Mouse (Mus musculus): ENCODE measurements around the gene Wwox. TPM values are rescaled to one million over a fixed set of nuclear protein-coding genes. Genes with fewer than 3 reads are reported as not detected.

Wwox gene
- polyA plus RNA-seq, 1 experiment, result 11.6 TPM

GRCm38 (mm10) chr8:114536201-114536600 lies 96.7 kb downstream of the Wwox start:
- no peak for DNase-seq (ENCODE audit: low read depth)

DNA sequence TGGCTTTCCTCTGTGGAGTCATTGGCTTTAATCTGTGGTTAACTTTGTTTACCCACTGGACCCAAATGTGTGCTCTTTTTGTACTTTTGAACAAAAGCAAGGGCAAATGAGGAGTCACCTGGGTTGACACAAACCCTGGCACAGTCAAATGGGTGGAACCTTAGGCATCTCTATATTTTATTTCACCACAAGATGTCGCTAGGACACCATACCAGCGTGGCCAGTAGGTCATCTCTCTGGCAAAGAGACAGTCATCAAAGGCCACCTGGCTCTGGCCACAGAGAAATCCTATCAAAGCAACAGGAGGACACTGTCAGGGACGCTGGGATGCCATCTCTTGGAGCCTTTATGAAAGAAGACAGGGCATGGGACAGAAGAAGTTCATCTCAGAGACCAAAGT lies 101.7 kb downstream of the Wwox start:
- no peak for DNase-seq (ENCODE audit: low read depth)

DNA sequence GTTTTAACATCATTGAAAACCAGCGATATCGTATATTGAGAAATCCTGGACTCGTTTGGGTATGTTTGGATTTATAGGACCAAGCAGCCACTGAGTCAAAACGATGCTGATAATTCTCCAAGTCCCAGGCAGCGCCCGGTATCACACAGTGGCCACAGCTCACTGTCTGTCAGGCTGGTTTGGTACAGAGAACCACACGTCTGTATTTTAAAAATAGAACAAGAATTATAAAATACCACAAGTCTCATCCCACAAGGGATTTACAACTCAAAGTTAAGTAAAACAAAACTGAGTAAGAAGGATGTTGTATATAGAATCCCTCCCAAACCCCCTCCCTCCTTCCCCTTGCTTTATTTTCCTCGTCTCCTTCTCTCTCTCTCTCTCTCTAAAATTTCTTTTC lies 108.9 kb downstream of the Wwox start:
- no peak for DNase-seq (ENCODE audit: low read depth)

GRCm38 (mm10) chr8:114548837-114549236 lies 109.4 kb downstream of the Wwox start:
- DNase-seq (ENCODE audit: low read depth), result no peak

DNA sequence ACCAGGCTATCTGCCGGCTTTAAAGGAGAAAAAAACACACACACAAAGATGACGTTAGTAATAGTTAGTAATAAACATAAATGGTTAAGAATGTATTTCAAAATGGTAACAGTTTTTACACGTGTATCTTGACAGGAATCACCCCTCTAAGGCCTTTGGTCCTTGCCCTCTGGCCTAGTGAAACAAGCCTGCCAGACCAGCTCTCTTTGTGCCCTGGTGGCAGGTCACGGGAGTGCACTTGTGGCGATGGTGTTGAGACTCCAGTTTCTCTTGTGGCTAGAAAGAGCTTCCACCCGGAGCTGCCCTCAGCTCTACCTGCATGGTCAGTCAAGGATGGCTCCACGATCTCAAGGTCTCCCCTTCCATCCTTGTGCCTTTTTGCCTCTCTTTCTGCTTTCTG lies 110.6 kb downstream of the Wwox start:
- DNase-seq (ENCODE audit: low read depth), result no peak

- no peak for DNase-seq (ENCODE audit: low read depth)
Observed at GRCm38 (mm10) chr8:114552606-114553005, 113.2 kb downstream of the Wwox start.

DNA sequence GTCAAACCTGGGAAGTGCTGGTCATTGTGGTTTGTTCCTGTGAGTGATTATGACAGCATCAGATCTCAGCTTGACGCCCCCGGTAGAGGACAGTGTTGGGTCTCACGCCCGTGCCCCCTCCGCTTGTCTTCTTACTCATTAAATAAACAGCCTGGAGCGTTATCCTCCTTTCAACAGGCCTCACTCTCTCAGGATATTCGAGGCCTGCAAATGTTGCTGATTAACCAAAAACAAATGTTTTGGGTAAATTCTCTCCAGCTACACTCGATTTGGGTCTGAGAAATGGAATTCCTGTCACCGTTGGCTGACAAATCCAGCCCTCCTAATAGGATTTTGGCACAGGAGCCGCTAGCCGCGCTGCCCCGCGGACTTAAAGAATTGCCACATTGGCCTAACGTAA lies 115.5 kb downstream of the Wwox start:
- DNase-seq (ENCODE audit: low read depth), result no peak

GRCm38 (mm10) chr8:114555491-114556202 lies 116.2 kb downstream of the Wwox start:
- DNase-seq (ENCODE audit: low read depth), result no peak

DNA sequence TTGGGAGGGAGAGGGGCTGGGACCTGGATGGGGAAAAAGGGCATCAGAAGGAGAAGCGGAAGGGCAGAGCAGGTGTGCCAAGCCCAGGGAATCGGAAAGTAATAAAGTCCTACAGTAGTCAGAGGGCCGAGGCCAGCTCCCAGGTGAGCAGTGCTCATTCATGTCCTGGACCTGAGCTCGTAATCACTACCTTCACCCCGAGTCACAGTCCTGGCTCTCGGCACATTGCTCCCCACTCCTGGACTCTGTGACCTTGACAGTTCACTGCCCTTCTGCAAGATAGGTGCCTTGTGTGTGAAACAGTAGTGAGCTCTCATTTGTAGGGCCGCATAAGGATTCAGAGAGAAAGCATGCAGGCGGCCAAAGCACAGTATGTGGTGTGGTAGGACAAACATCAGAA lies 121.7 kb downstream of the Wwox start:
- DNase-seq (ENCODE audit: low read depth), result no peak

DNA sequence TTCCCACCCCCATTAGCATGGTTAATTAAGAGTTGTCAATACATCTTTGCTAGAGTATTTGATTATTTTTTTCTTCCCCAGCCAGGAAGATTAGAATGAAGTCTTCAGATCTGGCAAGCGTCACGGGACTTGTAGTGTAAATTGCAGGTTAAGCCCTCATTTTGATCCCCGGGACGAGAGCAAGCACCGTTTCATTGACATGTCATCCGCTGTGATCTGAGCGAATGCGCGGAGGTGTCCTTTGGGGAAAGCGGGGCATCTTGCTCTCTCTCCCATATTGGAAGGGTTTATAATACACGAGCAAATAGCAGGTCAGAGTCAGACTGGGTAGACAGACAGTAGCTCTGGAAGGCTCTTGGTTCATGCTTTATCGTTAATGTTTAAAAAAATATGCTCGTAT lies 123.0 kb downstream of the Wwox start:
- DNase-seq (ENCODE audit: low read depth), result no peak

DNA sequence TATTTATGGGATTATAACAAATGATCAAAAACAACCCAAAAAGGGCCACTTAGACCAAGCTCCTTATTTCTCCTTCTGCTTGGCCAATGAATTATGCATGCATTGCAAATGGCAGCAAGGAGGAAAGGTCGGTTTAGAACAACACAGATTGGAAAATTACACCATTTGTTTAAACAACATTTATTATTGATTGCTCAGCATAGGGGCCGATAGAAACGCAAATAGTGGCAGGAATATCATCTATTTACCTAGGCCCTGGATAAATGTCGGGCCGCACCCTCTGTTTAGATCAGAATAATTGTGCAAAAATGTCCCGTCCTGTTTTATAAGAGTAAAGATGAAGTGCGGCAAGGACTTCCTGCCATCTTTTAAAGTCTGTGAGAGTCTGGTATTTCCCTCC lies 123.9 kb downstream of the Wwox start:
- no peak for DNase-seq (ENCODE audit: low read depth)

- DNase-seq (ENCODE audit: low read depth), result no peak
Observed at GRCm38 (mm10) chr8:114564036-114564435, 124.6 kb downstream of the Wwox start.

GRCm38 (mm10) chr8:114568531-114569166 lies 129.2 kb downstream of the Wwox start:
- no peak for DNase-seq (ENCODE audit: low read depth)

GRCm38 (mm10) chr8:114573014-114573746 lies 133.7 kb downstream of the Wwox start:
- DNase-seq (ENCODE audit: low read depth), result no peak

GRCm38 (mm10) chr8:114573747-114574093 lies 134.3 kb downstream of the Wwox start:
- DNase-seq (ENCODE audit: low read depth), result no peak

- DNase-seq (ENCODE audit: low read depth), result no peak
Observed at GRCm38 (mm10) chr8:114579292-114579691, 139.8 kb downstream of the Wwox start.

DNA sequence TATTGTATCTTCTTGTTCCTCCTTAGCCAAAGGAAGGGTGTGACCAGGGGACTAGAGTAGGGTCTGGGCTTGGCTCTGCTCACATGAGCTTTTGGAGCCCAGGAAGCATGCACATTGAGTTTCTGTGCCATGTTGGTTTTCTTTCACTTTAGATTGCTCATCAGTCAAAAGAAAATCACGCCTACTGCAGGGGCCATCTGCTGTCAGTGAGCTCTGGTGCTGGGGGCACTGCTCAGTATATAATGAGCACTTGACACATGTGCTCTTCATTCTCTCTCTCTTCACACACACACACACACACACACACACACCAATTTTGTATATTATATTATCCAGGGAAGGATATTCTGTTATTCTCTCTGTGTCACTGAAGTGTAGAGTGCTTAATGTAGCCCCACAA lies 141.2 kb downstream of the Wwox start:
- no peak for DNase-seq (ENCODE audit: low read depth)

GRCm38 (mm10) chr8:114590336-114590867 lies 150.9 kb downstream of the Wwox start:
- no peak for DNase-seq (ENCODE audit: low read depth)

DNA sequence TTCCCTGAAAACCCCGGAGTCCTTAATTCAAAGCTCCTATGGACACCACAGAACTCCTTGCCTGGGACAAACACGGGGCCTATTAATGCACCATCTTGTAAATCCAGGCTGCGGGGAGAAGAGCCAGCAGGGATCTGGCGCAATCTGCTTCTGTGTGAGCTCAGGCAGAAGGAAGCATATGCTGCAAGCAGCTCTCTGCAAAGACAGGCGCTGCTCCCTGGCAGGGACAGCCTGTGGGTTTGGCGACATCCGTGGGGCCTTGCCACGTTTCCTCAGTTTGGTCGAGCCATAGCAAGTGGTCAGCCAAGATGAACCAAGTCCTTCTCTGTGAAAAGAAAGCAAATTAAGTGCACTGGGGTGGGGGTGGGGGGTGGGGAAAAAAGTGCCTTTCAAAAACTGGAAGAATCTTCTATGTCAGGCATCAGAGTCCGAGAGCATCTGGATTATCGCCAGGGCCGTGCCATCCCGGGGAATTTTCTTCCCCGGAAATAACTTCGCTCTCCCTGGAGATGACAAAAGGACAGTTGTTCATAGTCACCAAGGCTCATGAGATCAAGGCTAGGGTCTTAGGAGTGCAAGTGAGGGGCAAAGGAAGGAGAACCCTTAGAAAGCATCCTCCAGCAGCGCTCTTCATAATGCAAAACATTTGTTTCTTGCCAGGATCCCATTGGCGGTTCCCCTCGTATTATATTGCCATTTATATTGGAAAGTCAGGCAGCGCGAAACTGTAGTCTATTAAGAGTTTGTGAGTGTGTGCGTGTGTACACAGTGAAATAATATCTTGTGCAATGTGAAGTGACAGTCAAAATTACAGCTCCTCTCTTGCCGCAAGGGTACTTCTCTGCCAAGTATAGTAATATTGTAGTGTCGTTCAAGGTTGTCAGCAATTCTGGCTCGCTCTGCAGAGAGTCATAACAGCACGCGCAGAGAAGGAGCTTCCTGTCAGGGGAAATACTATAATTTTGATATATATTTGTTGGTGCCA lies 152.1 kb downstream of the Wwox start:
- DNase-seq (ENCODE audit: low read depth), result peak; percentile 49

DNA sequence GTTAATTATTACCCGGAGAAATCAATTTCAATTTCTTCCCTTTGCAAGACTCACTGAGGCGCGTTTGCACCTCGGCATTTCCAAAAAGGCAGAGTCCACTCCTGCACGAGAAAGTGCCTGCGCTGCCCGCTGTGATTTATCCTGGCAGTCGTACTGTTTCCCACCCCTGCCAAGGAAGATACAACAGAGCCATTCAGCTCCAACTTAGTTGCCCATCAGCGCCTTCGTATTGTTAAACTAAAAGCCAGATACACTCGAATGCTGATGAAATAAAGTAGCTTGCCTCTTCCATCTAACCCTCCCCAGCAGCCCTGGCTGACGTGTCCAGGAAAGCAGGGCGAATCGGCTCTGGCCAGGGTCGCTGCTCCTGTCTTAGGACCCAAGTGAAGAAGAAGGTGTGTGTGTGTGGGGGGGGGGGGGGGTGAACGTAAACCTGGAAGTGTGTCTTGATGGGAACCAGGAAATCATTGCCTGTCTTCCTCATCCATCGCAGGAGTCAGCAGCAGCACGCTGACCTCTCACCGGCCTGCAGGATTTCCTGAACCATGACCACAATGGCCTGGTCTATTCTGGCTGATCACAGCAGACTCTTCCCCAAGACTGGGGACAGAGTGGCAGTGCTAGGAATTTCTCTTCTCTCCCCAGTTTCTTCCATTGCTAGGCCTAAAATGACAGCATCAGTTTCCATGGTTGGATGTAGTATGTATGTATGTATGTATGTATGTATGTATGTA lies 154.1 kb downstream of the Wwox start:
- no peak for DNase-seq (ENCODE audit: low read depth)

DNA sequence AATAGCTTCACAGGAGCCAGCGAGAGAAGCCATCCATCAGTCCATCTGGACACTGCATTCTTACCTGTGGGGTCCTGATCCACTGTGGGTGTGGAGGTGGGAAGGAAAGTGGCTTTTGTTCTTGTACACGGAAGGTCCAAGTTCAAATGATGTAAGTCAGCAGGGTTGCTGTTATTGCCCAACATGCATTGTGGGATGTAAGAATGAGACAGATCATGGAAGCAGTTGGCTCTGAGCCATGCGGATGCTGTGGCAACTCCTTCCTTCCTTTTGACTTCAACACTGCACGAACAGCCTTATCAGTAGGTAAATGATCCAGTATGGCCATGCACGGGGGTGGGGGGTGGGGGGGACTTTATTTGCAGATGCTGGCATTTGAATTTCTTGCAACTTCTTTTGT lies 155.4 kb downstream of the Wwox start:
- no peak for DNase-seq (ENCODE audit: low read depth)

All from gonadal fat pad, adult 2 months (tissue).